Mouse (Mus musculus): Measurements from ENCODE around the gene Sdc3.

Gene Sdc3

GRCm38 (mm10) chr4:130792376-130793179 lies at the start of gene Sdc3:
Gene Sdc3 (plus strand): TSS chr4:130792537.
- peak; percentile 66 for DNase-seq

GRCm38 (mm10) chr4:130744058-130744457 lies 48.3 kb upstream of the Sdc3 start:
- DNase-seq = no peak

- DNase-seq = no peak
Measured at GRCm38 (mm10) chr4:130745561-130746306, 46.6 kb upstream of the Sdc3 start.

- peak; percentile 32 for DNase-seq
Measured at GRCm38 (mm10) chr4:130749566-130749965, 42.8 kb upstream of the Sdc3 start.

GRCm38 (mm10) chr4:130751966-130752365 lies 40.4 kb upstream of the Sdc3 start:
- no peak for DNase-seq

GRCm38 (mm10) chr4:130752591-130752990 lies 39.7 kb upstream of the Sdc3 start:
- DNase-seq = no peak

GRCm38 (mm10) chr4:130753755-130754154 lies 38.6 kb upstream of the Sdc3 start:
- no peak for DNase-seq

GRCm38 (mm10) chr4:130754776-130755175 lies 37.6 kb upstream of the Sdc3 start:
- DNase-seq = no peak

GRCm38 (mm10) chr4:130759875-130760274 lies 32.5 kb upstream of the Sdc3 start:
- no peak for DNase-seq

GRCm38 (mm10) chr4:130761809-130762208 lies 30.5 kb upstream of the Sdc3 start:
- no peak for DNase-seq

GRCm38 (mm10) chr4:130765399-130766160 lies 26.8 kb upstream of the Sdc3 start:
- DNase-seq = no peak

- DNase-seq = no peak
Measured at GRCm38 (mm10) chr4:130766387-130766786, 25.9 kb upstream of the Sdc3 start.

GRCm38 (mm10) chr4:130766926-130767325 lies 25.4 kb upstream of the Sdc3 start:
- DNase-seq = no peak

- no peak for DNase-seq
Measured at GRCm38 (mm10) chr4:130773899-130774298, 18.4 kb upstream of the Sdc3 start.

- DNase-seq = no peak
Measured at GRCm38 (mm10) chr4:130774822-130775221, 17.5 kb upstream of the Sdc3 start.

GRCm38 (mm10) chr4:130777647-130778046 lies 14.7 kb upstream of the Sdc3 start:
- DNase-seq = no peak

GRCm38 (mm10) chr4:130779037-130779436 lies 13.3 kb upstream of the Sdc3 start:
- DNase-seq = no peak

- no peak for DNase-seq
Measured at GRCm38 (mm10) chr4:130782492-130782891, 9.8 kb upstream of the Sdc3 start.

GRCm38 (mm10) chr4:130784755-130785154 lies 7.6 kb upstream of the Sdc3 start:
- peak; percentile 66 for DNase-seq

GRCm38 (mm10) chr4:130787530-130787929 lies 4.8 kb upstream of the Sdc3 start:
- DNase-seq = no peak

- DNase-seq = peak; percentile 91
Measured at GRCm38 (mm10) chr4:130790180-130790579, 2.2 kb upstream of the Sdc3 start.

- DNase-seq = peak; percentile 53
Measured at GRCm38 (mm10) chr4:130791811-130792375, 444 bp upstream of the Sdc3 start.

- no peak for DNase-seq
Measured at GRCm38 (mm10) chr4:130793180-130793501, 804 bp downstream of the Sdc3 start.

All from retina, postnatal 1 day (tissue).